Mouse (Mus musculus) mouse trophoblast stem cell (cell line): Measurements from ENCODE around the gene Pum1.

Experiments used
- in situ Hi-C, 2 experiments: fragments of 300-500 bp; cut with MseI, MboI; formaldehyde crosslinking; loops; 2 replicates in 1 of 2; 3 replicates in 1 of 2; pipeline ENCODE4 v1.15.1; 2025

The Pum1 gene

DNA sequence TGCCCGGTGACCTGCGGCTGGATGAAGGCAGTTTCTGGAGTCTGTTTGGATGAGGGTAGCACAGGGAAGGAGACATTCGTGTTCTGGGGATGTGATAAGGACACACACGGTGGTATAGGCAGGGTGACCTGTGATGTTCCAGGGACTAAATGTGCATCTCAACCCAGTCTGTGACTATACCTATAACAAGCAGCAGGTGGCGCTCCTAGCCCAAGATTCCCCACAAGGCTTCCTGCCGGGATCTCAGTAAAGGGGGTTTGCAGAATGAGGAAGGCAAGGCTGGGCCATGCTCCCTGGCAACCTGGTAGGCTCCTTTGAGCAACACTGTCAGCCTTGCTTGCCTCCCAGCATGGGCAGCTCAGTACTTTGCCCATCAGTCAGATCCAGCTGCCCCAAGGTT, 127.1 kb downstream of the Pum1 start:
- in situ Hi-C loops = loop anchor here (5.0 kb wide), 2 partner anchors 87 to 162 kb away; no protein-coding TSS in a partner anchor

DNA sequence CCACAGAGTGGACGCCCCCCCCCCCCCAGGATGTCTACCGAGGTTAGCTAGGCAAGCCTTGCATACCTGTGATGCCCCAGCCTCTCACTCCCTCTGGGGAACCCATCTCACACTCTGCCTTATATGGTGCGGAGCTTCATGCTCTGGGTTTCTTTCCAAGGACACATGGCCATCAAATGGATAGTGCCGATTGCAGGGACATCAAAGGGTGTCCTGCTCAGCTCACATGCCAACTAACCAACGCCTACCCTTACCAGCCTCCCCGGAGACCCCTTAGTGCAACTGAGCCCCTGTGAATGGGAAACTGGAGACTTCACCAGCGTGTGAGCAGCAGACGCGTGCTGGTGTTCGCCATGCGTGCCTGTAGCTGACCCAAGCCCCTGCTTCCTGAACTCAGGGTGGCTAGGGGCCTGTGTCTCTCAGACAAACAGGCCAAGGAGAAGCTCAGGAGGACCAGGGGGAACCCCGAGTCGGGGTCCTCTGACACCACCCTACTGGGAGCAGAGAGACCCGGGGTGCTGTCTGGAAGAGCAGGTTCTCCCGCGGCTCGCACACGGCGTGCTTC, 128.8 kb downstream of the Pum1 start:
- in situ Hi-C loops = loop anchor here (5.0 kb wide), 2 partner anchors 85 to 160 kb away; no protein-coding TSS in a partner anchor

DNA sequence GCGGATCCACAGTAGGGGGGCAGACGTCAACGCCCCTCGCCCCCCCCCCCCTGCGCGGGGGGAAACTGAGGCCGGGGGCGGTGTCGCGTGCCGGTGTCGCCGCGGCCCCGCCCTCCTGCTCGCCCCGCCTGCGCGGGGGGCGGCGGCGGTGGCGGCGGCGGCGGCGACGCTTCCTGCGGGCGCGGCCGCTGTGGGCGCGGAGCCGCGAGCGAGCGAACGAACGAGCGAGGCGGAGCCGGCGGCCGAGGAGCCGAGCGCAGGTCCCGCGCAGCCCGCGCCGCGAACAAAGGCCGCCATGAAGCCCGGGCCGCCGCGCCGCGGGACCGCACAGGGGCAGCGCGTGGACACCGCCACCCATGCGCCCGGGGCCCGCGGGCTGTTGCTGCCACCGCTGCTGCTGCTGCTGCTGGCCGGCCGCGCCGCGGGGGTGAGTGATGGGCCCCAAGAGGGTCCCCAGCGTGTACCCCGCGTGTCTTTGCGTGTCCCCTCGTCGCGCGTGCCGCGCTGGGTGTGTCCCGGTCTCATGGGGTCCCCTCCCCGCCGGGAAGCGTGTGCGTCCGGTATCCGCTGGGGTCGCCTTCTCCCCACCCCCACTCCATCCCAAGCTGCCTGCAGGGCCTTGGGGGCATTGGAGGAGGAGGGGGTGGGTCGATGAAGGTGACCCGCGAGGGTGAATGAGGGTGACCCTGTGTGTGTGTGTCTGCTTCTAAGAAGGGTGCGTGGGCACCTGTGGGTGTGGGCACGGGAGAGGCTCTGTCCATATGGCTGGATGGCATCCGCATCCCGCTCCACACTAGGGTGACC, 129.5 kb downstream of the Pum1 start, which contains the start of gene Sdc3:
Gene Sdc3, plus strand, starts transcription at position 162 of the 804 bp plus-strand sequence.
- in situ Hi-C loops = loop anchor here (5.0 kb wide), 2 partner anchors 85 to 160 kb away; no protein-coding TSS in a partner anchor

DNA sequence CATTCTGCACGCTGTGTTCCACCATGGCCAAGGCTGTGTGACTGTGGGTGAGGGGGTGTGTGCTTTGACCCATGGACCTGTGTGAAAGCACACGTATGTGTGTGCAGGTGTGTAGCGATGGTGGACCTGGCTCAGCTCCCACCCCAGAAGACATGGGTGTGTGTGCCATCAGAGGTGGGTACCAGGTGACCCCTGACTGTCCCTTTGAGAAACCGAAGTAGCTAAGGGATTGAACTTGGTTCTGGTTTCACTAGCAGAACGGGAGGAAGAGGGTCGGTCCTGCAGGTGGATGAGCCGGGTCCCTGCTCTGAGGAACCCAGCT, 130.0 kb downstream of the Pum1 start:
- in situ Hi-C loops = loop anchor here (5.0 kb wide), 2 partner anchors 84 to 159 kb away; no protein-coding TSS in a partner anchor

DNA sequence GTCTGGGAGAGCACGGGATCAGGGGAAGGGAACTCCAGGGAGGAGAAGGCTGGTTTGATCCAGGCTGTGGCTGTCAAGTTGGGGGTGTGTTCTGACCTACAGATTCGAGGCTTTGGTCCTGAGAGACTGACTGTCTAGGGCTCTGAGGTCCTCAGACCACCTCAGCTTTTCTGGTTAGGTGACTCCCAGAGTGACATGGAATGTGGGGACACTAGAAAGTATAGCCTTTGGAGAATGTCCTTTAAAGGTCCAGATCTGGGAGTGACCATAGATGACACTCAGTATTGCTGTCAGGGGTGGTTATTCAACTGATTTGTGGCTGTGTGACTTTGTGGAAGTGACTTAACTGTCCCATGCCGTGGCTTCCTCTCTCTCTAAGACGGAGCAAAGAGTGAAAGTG, 131.7 kb downstream of the Pum1 start:
- in situ Hi-C loops = loop anchor here (5.0 kb wide), 2 partner anchors 83 to 158 kb away; no protein-coding TSS in a partner anchor

DNA sequence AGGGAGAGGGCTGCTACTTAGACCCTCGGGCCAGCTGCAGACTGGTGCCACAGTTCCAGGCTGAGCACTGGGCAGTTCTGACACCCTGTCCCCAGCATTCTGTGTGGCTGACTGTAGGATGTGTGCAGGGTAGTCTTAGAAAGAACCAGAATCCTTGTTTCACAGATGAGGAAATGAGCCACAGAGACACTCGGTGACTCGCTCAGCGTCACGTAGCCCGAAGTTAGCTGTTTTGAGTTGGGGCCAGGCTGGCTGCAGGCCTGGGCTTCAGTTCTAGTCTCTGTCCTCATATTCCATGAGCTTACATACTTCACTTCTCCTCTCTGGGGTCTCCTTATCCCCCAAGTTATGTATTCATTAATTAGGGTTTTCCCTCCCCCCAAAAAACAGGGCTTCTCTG, 132.8 kb downstream of the Pum1 start:
- in situ Hi-C loops = no loop called here

DNA sequence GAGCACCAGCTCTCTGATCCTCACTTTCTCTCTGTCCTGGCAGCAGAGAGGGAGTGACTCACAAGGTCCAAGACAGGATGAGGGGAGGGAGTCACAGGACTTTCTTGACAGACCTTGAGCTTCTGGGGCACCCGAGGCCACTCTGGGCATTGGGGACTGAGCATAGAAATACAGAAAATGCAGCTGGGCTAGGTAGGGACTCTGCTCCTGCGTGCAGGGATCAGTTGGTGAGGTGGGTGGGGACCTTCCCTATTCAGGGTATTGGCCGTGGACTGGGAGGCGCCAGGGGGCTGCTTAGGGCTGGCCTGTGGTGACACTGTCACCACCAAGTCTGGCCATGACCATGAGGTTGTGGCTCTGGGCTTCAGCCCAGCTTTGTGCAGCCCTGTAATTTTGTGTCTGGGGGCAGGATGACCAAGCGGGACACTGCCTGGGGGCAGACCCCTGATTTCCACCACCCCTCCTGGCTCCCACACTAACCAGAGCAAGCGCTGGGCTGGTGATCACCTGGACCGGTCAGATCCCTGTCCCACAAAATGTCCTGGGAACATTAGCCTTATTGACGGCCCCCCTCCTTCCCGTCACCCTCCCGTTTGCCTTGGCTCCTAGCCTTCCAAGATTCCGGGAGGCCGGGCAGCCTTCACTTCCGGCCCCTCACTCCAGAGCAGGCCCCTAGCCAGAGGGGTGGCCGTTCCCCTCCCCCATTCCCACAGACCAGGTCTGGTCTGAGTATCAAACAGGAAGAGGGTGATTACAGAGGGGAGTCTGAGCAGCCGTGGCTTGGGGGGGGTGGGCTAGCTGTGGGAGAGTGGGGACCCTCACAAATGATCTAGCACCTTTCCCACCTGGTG, 134.3 kb downstream of the Pum1 start:
- in situ Hi-C loops = no loop called here

DNA sequence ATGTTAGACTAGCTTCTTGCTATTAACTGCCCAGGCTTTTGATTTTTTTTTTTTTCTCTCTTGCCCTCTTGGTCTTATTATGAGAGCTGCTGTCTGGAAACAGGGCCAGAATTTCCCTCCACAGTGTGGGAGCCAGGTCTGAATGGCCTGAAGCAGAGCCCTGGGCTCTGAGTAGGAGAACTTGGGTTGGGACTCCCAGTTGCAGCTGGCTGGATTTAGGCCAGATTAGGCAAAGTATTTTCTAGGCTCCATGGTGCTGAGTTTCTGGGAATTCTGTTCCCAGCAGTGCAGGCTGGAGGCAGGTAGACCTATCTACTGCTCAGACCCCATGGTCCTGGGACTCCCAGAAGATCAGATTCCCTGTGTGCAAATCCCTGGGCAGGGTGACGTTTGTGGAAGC, 135.3 kb downstream of the Pum1 start:
- in situ Hi-C loops = no loop called here

DNA sequence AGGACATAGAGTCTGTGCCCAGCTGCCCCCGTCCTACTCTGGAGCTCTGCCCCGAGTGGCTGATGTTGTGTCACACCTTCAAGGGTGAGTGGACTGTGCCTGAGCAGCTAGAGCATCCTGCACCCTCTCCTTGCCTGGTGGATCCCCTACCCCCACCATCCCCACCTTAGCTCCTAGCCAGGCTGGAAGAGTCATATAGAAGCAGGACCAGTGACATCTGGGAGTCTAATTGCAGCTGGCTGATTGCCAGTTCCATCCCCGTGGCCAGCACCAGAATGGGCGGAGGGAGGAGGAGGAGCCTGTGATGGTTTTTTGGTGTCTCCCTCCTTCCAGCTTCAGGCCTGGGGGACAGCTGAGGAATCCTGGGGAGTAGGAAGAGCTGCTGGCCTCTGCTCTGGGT, 136.0 kb downstream of the Pum1 start:
- in situ Hi-C loops = no loop called here

DNA sequence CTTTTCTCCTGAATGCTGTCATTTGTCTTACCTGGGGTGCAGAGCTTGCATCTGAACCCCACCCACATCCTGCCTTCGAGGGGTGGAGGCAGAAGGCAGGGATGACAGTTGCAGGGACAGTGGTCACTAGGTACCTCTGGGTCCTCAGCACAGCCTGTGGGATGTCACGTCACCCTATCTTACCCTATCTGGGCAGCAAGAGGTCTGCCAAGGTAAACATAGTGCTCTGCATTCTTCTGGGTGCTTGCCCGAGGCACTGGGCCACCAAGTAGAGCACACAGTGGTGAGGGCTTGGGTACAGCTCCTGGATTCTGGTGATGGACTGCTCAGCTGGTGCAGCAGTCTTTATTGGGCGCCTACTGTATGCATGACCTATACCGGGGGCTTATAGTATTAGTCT, 136.5 kb downstream of the Pum1 start:
- in situ Hi-C loops = no loop called here

DNA sequence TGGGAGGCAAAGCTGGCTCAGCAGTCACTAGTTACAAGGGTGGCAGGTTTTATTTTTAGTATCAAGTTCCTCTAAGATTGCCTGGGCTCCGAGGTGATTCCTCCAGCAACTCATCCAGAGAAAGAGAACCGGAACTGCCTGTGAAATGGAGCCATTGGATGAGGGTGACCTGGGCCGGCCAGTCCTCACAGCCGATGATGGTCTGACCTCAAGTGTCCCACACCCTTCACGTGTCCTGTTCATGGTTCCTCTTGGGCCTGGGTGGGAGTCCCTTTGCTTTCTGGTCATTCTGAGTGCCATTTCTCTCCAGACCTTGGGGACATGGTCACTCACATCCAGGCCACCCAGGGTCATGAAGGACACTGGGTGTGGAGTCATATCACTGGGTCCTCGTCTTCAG, 137.0 kb downstream of the Pum1 start:
- in situ Hi-C loops = no loop called here

DNA sequence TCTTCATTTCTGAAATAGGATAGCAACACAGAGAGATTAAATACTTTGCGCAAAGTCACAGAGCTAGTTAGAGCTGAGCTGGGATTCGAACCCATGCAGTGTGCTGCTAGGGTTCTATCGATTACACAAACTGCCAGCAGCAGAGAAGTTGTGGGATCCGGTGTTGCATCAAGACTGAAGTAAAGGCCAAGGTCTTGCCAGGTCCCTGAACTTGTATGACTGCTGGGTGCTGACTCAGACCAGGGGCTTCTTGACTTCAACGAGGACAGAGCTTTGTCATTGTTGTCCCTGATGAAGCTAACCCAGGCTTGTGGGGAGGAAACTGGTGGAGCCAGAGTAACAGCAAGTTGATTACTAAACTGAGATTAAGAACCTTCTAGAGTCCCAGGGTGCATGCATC, 138.1 kb downstream of the Pum1 start:
- in situ Hi-C loops = no loop called here

DNA sequence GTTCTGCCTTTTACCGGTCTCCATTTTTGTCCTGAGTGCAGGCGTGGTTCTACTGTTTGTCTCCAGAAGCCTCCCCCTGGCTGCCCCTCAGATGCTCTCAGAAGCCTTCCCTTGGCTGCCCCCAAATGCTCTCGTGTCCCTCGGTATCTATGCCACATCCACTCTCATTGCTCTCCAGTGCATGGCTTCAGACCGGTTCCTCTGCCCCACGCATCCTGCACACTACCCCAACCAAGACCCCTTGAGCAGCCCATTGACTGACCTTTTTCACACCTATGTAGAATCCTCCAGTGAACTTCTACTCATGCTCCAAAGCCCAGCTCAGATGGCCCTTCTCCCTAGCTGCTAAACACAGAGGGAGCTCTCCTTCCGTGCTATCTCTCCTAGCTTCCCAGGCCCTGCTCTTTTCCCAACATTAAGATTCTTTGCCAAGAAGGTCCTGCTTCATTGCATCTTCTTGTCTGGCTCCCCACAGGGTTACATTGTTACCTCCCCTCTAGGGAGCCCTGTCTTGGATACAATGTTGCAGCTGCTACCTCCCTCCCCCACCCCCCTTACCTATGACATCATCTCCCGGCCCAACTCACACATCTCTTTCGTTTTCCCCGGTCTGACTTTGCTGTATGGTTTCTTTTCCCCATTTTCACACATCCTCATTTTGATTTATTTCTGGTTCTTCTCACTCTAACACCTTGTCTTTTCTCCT, 138.7 kb downstream of the Pum1 start:
- in situ Hi-C loops = no loop called here

DNA sequence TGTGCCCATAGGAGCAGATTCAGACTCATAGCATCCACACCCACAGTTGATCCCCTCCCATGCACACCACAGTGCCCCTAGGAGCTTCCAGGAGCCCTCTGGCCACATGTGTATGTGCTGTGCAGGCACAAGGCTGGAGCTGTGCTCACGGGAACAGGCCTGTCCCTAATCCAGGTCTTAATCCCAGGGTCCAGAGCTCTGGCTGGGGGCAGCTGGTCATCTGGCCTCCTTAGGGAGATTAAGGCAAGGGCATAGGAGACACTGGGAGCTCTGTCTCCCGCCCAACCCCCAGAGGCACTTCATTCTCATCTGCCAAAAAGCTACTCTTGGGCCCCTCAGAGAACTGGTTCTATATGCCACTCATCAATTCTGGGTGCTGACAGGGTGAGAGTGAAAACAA, 140.5 kb downstream of the Pum1 start:
- in situ Hi-C loops = no loop called here

DNA sequence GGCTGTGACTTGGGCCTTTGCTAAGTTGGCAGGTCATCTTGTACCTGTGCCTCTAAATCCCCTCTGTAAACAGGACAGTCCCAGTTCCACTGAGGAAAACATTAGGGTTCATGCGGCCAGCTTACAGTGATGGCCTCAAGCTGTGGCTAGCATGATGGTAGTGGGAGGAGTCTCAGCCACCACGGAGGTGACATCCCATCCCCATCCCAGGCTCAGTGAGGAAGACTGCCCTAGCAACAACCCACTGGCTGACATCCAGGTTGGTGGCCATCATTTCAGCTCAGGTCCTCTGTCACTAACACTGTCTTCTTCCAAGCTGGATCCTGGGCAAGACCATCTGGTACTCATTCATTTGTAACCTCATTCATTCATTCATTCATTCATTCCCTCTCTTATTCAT, 141.2 kb downstream of the Pum1 start:
- in situ Hi-C loops = no loop called here

DNA sequence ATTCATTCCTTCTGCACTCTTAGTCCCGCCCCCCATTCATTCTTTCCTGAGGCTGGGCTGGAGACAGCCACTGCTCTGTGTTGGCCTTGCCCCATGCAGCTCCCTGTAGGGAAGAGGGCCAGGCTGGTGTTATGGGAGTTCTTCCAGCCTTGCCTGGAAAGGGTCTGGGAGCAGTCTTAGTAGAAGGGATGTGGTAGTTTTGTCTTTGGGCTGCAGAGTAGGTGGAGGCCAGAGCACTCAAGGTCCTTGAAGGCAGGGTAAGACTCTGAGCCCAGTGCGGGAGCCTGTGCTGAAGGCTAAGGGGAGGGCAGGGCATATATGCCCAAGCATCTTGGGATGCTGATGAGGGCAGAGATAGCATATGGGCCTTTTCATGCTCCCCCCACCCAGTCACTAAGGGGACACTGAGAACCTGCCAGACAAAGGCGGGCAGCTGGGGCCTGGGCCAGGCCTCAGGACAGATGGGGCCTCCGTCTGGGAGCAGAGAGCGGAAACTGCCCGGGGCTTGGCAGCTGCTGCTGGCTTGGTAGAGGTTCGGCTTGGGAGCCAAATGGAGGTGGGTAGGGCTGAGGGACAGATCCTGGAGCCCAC, 141.7 kb downstream of the Pum1 start:
- in situ Hi-C loops = no loop called here

DNA sequence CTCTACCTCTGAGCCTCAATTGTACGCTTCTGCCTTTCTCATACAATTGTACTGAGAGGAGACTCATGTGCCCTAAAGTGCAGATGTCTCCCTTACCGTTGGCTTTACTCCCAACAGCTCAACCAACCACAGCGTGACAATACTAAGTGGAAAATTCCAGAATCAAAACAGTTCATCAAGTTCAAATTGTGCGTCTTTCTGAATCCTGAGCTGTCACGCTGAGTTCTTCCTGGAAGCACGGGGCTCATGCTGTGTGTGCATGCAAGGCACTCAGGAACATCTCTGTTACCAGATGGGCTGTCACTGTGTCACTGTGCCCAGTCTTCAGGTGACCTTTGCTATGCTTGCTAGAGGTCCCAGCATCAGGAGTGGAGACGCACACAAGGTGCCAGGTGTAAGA, 142.6 kb downstream of the Pum1 start:
- in situ Hi-C loops = no loop called here

DNA sequence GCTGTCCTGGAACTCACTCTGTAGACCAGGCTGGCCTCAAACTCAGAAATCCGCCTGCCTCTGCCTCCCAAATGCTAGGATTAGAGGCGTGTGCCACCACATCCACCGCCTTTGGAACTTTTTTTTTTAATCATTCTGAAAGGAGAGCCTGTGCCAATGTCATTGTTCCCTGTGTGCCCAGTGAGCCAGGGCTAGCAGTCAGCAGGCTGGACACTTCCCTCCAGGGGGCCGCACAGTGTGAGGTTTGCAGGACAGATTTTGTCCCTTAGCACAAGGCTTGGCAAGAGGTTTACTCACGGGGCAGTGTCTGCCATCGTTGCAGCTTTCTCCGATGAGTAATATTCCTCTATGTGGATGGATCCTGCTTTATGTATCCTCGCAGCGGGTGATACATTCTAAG, 143.6 kb downstream of the Pum1 start:
- in situ Hi-C loops = no loop called here

DNA sequence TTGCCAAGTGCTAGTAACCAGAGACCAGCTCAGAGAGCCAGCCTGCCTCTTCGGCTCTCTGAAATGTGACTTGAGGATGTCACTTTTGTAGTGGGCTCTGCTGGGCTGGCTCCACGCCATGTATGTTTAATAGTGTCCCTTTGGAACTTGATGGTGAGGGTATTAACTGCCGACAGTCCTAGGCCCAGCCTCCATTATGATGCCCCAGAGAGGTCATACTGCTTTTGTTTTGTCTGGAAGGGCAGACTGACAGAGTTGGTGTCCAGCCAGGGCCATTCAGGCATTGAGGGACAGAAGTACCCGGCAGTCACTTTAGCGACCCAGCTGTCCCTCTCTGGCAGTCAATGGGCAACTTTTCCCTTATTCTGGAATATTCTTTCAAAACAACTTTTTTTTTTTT, 146.7 kb downstream of the Pum1 start:
- in situ Hi-C loops = no loop called here

DNA sequence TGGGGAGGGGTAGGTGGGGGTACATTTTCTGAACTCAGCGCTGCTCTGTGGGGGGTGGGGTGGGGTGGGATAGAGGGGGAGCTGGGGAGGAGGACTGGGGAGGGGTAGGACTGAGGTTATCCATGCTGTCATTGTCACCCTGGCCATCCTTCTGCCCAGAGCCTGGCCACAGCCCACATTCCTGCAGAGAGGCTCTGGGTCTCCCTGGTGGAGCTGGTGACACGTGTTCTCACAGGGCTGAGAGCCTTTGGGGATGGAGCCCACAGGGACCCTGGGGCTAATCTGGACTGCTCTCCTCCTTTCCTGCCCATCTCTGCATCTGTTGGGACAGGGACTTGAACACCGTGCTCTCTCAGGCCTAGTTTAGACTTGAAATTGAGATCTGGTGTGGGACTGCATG, 147.7 kb downstream of the Pum1 start:
- in situ Hi-C loops = no loop called here

DNA sequence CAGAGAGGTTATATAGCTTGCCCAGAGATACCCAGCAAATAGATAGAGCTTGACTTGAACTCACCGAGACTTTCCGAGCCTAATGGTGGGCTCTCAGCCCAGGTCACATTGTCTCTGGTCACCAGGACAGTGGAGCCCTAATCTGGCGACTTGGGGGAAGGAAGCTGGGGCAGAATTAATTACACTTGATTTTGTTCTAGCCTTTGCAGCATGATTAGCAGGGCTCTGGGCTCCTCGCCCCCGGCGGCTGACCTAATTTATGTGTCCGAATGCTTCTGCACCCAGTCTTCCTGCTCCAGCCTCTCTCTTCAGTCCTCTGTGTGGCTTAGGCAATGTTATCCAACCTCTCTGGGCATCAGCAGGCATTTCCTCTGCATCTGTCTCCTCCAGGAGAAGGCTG, 148.3 kb downstream of the Pum1 start:
- in situ Hi-C loops = no loop called here
